Mouse (Mus musculus): ENCODE results near the gene Klhdc10.

GRCm38 (mm10) chr6:30356161-30356560 is 45.5 kb upstream of the Klhdc10 start:
- no peak for TF ChIP-seq CTCF (IDR thresholded peaks at IDR 0.05; ENCODE audit: low read depth)
- no peak for TF ChIP-seq EP300 (IDR thresholded peaks at IDR 0.05; ENCODE audit: low read depth)
